Mouse (Mus musculus) right cerebral cortex, postnatal 36 days (tissue): Measurements from ENCODE around the gene Aida.
A peak's percentile ranks its signal among the peaks of the same experiment; 100 is the strongest.
"Not testable (repeated sequence)": the region's sequence is repeated elsewhere in the genome, so short reads cannot be mapped to it uniquely, and the experiment has no call there.

Experiments
- DNase-seq, 2 experiments: peaks; one replicate each; pipeline ENCODE4 v3.0.0; 2022; ENCODE audit warnings: low spot score in 2 of 2, mixed read lengths in 1 of 2

Gene Aida

GRCm38 (mm10) chr1:183296465-183296864 is at the start of gene Aida:
Aida (plus strand) TSS chr1:183296590.
- peak; percentile 16 for DNase-seq

GRCm38 (mm10) chr1:183248144-183248543 is 48.2 kb upstream of the Aida start:
- DNase-seq: no peak

DNA sequence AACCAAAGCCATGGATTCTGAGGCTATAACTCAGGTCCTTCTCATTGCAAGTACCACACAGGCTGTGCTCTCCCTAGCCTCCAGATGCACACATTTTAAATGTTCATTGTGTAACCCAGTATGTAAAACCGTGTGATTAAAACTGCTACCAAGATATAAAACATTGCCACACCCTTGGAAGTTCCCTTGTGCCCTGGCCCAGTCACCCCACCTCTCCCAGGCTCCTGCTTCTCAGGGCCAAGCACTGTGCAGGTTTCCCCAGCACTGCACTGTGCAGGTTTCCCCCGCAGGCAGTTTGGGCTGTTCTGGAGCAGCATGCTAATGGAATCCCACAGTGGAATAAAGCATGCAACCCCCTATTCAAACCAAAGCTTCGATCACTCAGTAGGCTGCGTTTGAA is 45.8 kb upstream of the Aida start:
- no peak for DNase-seq

DNA sequence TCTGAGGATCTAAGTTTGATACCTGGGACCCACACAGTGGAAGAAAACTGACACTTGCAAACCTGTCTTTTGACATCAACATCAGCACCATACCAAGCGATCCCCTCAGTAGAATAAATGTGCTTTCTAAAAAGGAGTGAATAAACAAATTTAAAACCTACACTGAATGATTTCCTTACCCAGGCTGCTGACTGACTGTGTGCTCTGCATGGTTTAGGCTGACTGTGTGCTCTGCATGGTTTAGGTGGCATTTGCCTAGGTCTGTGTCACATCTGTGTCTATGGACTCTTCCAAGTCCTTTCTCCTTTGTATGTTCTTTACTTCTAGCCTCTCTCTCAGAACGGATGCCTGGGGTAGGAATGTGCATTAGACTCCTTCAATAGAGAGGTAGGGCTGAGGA is 44.6 kb upstream of the Aida start:
- DNase-seq: no peak

- DNase-seq: no peak
Measured at GRCm38 (mm10) chr1:183252574-183252973, 43.8 kb upstream of the Aida start.

GRCm38 (mm10) chr1:183264145-183265008 is 32.0 kb upstream of the Aida start:
- no peak for DNase-seq

GRCm38 (mm10) chr1:183265921-183266467 is 30.4 kb upstream of the Aida start:
- DNase-seq: no peak

GRCm38 (mm10) chr1:183267666-183268065 is 28.7 kb upstream of the Aida start:
- DNase-seq: no peak

DNA sequence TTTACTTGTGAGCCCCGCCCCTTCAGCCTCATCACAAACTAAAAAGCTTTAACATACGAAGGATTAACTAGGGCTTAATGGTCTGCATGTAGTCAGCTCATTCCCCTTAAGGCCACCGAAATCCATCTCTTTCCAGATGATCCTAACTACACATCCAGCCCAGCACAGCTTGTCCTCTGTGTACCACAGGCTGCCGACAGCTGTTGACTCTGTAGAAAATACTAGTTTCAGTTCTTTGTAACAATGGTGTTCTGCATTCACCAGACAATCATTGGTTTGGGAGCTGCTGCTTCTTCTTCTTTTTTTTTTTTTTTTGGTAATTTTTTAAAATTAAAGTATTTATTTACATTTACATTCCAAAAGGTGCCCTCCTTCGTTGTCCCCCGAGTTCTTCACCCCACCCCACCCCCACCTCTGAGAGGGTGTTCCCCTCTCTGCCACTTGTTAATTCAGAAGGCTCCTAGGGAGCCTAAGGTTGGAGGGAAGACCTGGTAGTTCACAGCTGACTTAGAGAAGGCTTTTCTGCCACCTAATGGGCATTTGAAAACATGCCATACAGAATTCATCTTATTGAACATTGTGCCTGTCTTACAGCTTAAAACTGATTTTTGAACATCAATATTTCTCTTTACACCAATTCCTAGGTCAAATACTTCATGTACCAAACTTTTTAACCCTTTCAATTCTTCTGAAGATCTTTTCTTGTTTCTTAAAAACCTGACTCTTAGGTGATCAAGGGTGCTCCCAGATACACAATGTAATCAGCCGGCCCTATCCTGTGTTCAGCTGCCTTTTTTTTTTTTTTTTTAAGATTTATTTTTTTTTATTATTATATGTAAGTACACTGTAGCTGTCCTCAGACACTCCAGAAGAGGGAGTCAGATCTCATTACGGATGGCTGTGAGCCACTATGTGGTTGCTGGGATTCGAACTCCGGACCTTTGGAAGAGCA is 23.2 kb upstream of the Aida start:
- no peak for DNase-seq

- no peak for DNase-seq
Measured at GRCm38 (mm10) chr1:183274385-183274784, 22.0 kb upstream of the Aida start.

DNA sequence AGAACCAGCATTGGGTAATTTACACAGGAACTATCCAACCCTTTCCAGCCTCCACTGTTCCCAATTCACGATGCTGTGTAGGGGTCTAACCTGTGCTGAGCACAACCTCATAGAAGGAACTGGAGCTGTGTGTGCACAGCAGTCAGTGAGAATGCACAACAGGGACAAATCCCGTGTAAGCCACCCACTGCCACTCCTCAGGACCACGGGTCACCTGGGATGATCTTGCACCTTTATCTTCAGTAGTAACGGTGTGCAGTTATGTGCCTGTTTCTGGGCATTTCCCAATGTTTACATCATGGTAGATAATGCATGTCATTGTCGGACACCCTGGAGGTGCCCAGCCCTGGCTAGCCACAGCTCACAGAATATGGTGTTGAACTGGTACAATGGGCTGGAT is 20.6 kb upstream of the Aida start:
- no peak for DNase-seq

DNA sequence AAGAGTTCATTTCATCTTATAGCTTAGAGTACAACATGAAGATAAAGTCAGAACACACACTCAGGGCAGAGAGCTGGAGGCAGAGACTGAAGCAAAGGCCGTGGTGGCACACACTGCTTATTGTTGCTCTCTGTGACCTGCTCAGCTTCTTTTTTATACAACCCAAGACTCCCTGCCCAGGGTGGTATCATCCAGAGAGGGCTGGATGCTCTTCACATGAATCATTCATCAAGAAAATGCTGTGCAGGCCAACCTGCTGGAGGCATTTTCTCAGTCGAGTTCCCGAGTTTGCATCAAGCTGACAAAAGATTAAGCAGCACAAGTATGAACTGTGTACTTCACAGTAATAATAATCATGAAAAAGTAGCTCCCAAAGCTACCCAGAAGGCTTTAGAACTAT is 8.0 kb upstream of the Aida start:
- DNase-seq: no peak

DNA sequence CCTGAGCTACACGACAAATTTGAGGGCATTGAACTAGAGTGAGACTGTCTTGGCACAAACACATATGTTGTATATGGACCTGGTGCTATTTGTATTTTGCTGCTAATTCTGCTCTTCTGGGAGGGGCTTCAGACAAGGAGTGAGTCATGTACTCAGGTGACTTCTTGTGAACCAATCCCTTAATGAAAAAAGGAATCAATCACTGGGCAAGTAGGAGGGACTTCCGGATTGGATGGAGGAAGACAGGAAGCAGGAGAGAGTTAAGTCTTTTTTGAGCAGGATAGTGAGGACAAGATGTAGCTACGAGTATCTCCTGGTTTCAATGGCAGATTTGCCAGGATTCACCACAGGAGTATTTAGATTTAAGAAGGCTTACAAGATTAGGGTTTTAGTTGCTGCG is 6.8 kb upstream of the Aida start:
- DNase-seq: no peak

DNA sequence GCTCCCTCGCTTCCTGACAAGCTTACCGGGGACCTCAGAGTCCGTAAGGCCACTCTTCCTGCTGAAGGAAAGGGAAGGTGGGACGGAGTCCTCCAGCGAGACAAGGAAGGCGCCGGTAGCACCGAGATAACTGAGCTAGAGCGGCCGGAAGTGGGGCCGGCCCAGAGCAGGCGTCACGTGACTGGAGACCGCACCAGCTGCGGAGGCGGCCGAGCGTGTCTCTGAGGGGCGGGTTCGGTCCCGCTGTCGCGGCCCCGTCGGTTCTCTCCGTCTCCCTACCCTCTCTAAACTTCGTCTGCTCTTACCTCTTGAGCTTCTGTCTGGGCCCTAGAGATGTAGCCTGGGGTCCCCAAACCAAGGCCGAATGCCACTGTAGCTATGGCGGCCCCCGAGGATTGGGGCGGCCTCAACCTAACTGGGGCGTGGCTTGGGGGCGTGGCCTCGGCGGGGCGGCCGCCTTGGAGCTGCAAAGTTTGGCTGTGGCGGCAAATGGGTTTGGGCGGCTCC is 540 bp downstream of the Aida start, which contains the start of gene Brox:
Gene Brox, minus strand, starts transcription at position 393 of the 507 bp plus-strand sequence.
- peak; percentile 86 to 90 for DNase-seq

DNA sequence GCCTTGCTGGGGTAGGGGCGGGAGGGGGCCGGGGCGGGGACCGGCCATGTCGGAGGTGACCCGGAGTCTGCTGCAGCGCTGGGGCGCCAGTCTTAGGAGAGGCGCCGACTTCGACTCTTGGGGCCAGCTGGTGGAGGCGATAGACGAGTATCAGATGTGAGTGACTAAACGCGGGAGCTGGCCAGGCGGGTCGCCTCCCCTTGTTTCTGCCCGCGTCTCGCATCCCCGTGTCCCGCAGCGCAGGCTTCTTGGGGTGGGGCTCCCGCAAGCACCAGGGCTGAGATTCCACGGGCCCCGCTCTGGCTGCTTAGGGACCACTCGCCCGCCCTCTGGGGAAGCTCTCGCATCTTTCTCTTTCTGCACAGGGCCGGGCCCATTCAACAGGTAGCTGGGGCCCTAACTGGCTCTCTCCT is 1.1 kb downstream of the Aida start:
- DNase-seq: peak; percentile 26 to 43

DNA sequence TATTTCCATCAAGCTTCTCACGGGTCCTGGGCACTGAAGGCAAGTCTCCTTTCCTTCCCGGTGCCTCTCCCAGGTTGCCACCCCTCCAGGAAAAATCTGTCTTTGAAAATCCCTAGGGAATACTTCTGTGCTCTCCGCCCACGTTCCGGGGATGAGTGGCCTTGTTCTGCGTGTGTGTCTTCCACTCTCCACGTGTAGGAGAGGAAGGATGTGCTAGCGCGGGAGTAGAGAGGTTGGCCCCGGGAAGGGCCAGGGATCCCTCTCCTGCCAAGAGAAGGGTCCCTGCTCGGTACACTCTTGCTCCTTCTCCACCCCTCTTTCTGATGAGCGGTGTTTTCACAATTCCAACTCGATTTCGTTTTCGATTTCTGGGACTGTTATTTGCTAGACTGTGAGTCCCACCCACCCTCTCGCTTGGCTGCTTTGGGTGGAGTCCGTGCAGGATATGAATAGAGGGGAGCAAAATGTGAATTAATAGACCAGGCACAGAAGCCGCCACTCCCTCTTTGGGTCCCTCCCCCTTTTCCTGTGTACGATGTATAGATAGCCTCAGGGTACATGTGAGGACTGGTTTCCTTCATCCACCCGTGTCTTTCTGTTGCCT is 1.6 kb downstream of the Aida start:
- peak; percentile 12 to 41 for DNase-seq

DNA sequence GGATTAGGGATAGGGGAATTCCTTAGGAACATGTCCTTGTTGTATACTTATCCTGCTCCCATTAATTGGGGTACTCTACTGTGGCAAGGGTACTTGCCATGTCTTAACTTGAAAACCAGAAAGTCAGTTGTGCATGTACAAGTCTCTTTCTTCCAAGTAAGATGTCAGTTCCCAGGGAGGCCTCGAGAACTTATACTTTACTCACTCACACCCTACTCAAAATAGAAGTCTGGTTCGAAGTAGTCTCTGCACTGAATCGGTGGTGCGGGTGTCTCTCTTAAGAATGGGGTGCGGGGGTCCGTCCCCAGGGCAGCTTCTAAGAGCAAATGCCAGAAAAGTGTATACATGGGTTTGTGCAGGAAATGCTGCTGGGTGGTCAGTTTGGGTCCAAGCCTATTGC is 2.8 kb downstream of the Aida start:
- DNase-seq: peak; percentile 93 to 96

DNA sequence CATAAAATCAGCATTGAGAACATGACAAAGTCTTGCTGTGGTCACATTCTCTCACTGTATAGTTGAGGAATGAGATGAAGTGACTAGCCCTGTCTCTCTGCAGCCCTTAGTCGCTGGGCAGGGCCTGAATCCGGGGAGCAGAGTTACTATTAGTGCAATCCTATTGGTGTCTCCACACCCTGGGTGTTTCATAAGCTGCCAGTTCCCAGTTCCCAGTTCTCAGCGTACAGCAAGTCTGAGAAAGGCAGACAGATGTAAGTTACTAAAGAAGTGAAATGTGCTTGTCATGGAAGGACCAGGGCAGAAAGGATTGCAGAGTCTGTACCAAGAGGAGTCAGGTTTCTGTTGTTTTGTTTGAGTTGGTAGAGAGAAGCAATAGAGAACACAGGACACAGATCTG is 11.2 kb downstream of the Aida start:
- DNase-seq: no peak

DNA sequence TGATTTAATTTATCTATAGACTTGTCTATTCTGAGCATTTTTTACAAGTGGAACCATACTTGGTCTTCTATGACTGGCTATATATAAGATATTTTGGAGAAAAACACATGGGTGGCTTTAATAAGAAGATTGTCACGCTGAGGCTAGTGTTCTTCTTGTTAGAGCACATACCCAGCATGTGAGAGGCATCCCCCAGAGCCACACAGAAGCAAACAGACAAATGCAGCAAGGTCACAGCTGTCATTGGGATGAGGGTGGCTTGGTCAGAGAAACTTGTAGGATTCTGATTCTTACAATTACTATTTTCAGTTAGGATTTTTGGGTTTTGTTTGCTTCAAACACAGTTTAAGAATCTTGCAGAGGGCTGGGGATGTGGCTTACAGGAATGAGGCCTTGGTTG is 12.1 kb downstream of the Aida start:
- DNase-seq: no peak

- not testable (repeated sequence) for DNase-seq
Measured at GRCm38 (mm10) chr1:183309601-183310000, 13.2 kb downstream of the Aida start.

DNA sequence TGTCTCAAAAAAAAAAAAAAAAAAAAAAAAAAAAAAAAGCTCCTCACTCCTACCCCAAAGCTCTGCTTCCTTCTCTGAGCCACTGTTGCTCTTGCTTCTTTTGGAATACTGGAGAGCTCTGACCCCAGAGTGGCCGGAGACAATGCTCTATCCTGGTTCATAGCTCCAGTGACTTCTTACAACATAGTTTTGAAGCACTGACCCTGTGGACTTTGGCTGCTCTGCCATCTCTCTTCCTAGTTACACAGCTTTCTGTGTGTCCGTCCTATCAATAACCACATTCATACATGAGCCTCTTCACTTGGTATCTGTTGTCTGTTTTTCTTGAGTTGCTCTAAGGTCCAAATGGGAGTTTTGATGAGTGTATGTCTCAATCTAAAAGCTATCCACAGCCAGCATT is 15.7 kb downstream of the Aida start:
- no peak for DNase-seq

DNA sequence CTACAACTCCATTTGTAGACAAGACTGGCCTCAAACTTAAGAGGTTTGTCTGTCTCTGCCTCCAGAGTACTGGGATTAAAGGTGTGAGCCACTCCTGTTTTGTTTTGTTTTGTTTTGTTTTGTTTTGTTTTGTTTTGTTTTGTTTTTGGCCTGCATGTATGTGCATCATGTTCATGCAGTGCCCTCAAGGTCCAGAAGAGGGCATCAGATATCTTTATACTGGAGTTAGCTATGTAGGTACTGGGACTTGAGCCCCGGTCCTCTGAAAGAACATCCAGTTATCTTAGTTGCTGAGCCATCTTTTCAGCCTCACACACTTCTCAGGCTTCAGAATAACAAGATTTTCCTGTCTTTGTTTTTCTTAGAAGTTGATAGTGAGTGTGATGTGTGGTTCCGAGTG is 19.4 kb downstream of the Aida start:
- no peak for DNase-seq
